Mouse (Mus musculus): ENCODE measurements around the gene Nlgn1.

DNA sequence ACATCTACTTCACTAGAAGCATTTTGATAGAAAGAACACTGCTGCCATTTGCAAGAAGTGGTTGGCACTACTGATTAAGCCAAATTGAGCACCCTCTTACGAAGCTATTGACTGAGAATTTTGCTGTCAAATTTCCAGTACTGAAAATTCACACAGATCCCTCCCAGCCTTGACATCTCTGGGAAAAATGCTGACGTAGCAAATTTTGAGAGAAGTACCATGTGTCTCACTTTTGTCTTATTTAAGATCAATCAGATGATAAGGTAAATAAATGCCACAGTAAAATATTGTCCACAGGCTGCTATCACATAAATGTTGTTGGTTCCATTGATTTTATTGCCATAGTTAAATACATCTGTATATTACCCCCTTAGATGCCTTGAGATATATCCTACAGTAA lies 668.8 kb downstream of the Nlgn1 start:
- TF ChIP-seq EP300 (IDR thresholded peaks at IDR 0.05; ENCODE audit: insufficient read depth, low read depth, low read length) (no peak), CTCF (IDR thresholded peaks at IDR 0.05; ENCODE audit: low read depth, low read length) (no peak), POLR2A (IDR thresholded peaks at IDR 0.05; ENCODE audit: insufficient read depth, low read length) (no peak)

Data from ES-Bruce4 (cell line).